ENCODE assay signal across 29 mouse cellular contexts in the genomic region with DNA sequence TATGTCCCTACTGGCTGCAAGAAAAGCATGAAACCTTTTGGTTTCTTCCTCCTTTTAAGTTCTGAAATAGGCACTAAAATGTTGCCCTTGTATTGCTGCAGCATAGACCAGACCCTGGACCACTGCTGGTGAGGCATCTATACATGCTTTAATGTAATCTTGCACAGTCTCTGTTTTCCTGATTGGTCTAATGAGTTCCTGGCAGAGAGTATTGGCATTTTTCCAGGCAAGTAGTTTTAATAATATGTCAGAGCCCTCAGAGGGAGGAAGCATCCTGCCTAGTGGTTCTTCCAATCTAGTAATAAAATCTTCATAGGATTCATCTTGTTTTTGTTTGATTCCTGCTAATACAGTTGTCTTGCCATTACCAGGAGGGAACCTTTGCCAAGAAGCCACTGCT. TPM values are rescaled to one million over a fixed set of nuclear protein-coding genes. Genes with fewer than 3 reads are reported as not detected.
DNase-seq lines count a peak whose midpoint lies in the region; ATAC-seq and TF ChIP-seq lines count a peak whose summit lies in the region.
"Had no signal": no experiment of that assay in that cellular context is flagged by ENCODE, and none has a peak within 500 bp of the region (broad histone marks: within the 10 kb centered on the region; RNA-seq: fewer than 3 reads in every experiment).

No protein-coding gene starts in this region.

- no peak overlapping the region for H3K27ac ChIP-seq in embryonic facial prominence, embryonic 14.5 days (replicated peaks; ENCODE audit: low read depth, low read length)
- H3K27ac ChIP-seq in embryonic facial prominence, embryonic 10.5 days (replicated peaks): no peak overlapping the region
- no peak overlapping the region for H3K27ac ChIP-seq in forebrain, embryonic 16.5 days (ENCODE audit: low read length)
- H3K27ac ChIP-seq in forebrain, postnatal 0 days (ENCODE audit: low read depth, low read length): no peak overlapping the region
- H3K27ac ChIP-seq in limb, embryonic 14.5 days (replicated peaks; ENCODE audit: low read depth, low read length): no peak overlapping the region
- no peak overlapping the region for H3K27ac ChIP-seq in limb, embryonic 10.5 days
- no peak overlapping the region for H3K27ac ChIP-seq in midbrain, embryonic 14.5 days (replicated peaks; ENCODE audit: low read depth, low read length)
- no peak overlapping the region for H3K27ac ChIP-seq in midbrain, embryonic 15.5 days
- H3K27ac ChIP-seq: embryonic facial prominence, embryonic 12.5 days; heart, embryonic 10.5 days; hindbrain, embryonic 15.5 days had no signal

- H3K27me3 ChIP-seq in embryonic facial prominence, embryonic 14.5 days (replicated peaks; ENCODE audit: control insufficient read depth, insufficient read depth, low read length): no peaks in the 10 kb centered on the region
- H3K27me3 ChIP-seq in embryonic facial prominence, embryonic 10.5 days (replicated peaks; ENCODE audit: low read depth, poor library complexity, severe bottlenecking): no peaks in the 10 kb centered on the region
- H3K27me3 ChIP-seq in forebrain, embryonic 16.5 days (replicated peaks; ENCODE audit: control insufficient read depth, insufficient read depth, low read length): no peaks in the 10 kb centered on the region
- no peaks in the 10 kb centered on the region for H3K27me3 ChIP-seq in forebrain, postnatal 0 days (ENCODE audit: insufficient read depth, low read length)
- H3K27me3 ChIP-seq in limb, embryonic 14.5 days (ENCODE audit: control insufficient read depth, insufficient read depth, low read length): no peaks in the 10 kb centered on the region
- H3K27me3 ChIP-seq in limb, embryonic 10.5 days (ENCODE audit: low read depth, poor library complexity, severe bottlenecking): no peaks in the 10 kb centered on the region
- H3K27me3 ChIP-seq in midbrain, embryonic 14.5 days (ENCODE audit: control insufficient read depth, insufficient read depth, low read length): no peaks in the 10 kb centered on the region
- H3K27me3 ChIP-seq in midbrain, embryonic 15.5 days (replicated peaks): no peaks in the 10 kb centered on the region
- H3K27me3 ChIP-seq: embryonic facial prominence, embryonic 12.5 days; hindbrain, embryonic 15.5 days had no signal

- no peak for TF ChIP-seq CTCF in forebrain, postnatal 0 days (IDR thresholded peaks at IDR 0.05; ENCODE audit: low read depth)

- no peaks in the 10 kb centered on the region for H3K4me1 ChIP-seq in embryonic facial prominence, embryonic 14.5 days (ENCODE audit: control insufficient read depth, insufficient read depth, low read length)
- no peaks in the 10 kb centered on the region for H3K4me1 ChIP-seq in embryonic facial prominence, embryonic 10.5 days
- no peaks in the 10 kb centered on the region for H3K4me1 ChIP-seq in forebrain, embryonic 16.5 days (replicated peaks; ENCODE audit: control insufficient read depth, insufficient read depth, low read length)
- H3K4me1 ChIP-seq in forebrain, postnatal 0 days (ENCODE audit: insufficient read depth): no peaks in the 10 kb centered on the region
- no peaks in the 10 kb centered on the region for H3K4me1 ChIP-seq in limb, embryonic 14.5 days (ENCODE audit: control insufficient read depth, insufficient read depth, low read length)
- H3K4me1 ChIP-seq in limb, embryonic 10.5 days: no peaks in the 10 kb centered on the region
- H3K4me1 ChIP-seq in midbrain, embryonic 14.5 days (ENCODE audit: control insufficient read depth, insufficient read depth, low read length): no peaks in the 10 kb centered on the region
- H3K4me1 ChIP-seq in midbrain, embryonic 15.5 days: no peaks in the 10 kb centered on the region
- H3K4me1 ChIP-seq: embryonic facial prominence, embryonic 12.5 days; heart, embryonic 10.5 days; hindbrain, embryonic 15.5 days had no signal

- no peak overlapping the region for H3K4me2 ChIP-seq in embryonic facial prominence, embryonic 14.5 days (ENCODE audit: low read depth, low read length)
- H3K4me2 ChIP-seq in forebrain, embryonic 16.5 days (ENCODE audit: low read length): no peak overlapping the region
- H3K4me2 ChIP-seq in forebrain, postnatal 0 days (ENCODE audit: low read depth): no peak overlapping the region
- no peak overlapping the region for H3K4me2 ChIP-seq in limb, embryonic 14.5 days (replicated peaks; ENCODE audit: low read depth, low read length, severe bottlenecking)
- no peak overlapping the region for H3K4me2 ChIP-seq in midbrain, embryonic 14.5 days (ENCODE audit: low read length)
- no peak overlapping the region for H3K4me2 ChIP-seq in midbrain, embryonic 15.5 days
- H3K4me2 ChIP-seq: embryonic facial prominence, embryonic 12.5 days; hindbrain, embryonic 15.5 days had no signal

- TF ChIP-seq POLR2A in limb, embryonic 14.5 days (IDR thresholded peaks at IDR 0.05; ENCODE audit: borderline replicate concordance, extremely low read depth, insufficient read depth, insufficient read length): no peak

- H3K9me3 ChIP-seq in embryonic facial prominence, embryonic 14.5 days (ENCODE audit: control insufficient read depth, low read length): no peaks in the 10 kb centered on the region
- H3K9me3 ChIP-seq in embryonic facial prominence, embryonic 10.5 days: no peaks in the 10 kb centered on the region
- no peaks in the 10 kb centered on the region for H3K9me3 ChIP-seq in forebrain, embryonic 16.5 days (ENCODE audit: control insufficient read depth, low read length)
- no peaks in the 10 kb centered on the region for H3K9me3 ChIP-seq in forebrain, postnatal 0 days (ENCODE audit: low read length)
- H3K9me3 ChIP-seq in limb, embryonic 14.5 days (ENCODE audit: control insufficient read depth, low read length): no peaks in the 10 kb centered on the region
- H3K9me3 ChIP-seq in limb, embryonic 10.5 days (replicated peaks): no peaks in the 10 kb centered on the region
- no peaks in the 10 kb centered on the region for H3K9me3 ChIP-seq in midbrain, embryonic 14.5 days (ENCODE audit: control insufficient read depth, low read length)
- H3K9me3 ChIP-seq in midbrain, embryonic 15.5 days: no peaks in the 10 kb centered on the region
- H3K9me3 ChIP-seq: embryonic facial prominence, embryonic 12.5 days; G1E; heart, embryonic 10.5 days; hindbrain, embryonic 15.5 days had no signal

- no peak overlapping the region for H3K4me3 ChIP-seq in embryonic facial prominence, embryonic 14.5 days (ENCODE audit: low read depth, low read length)
- H3K4me3 ChIP-seq in embryonic facial prominence, embryonic 10.5 days: no peak overlapping the region
- no peak overlapping the region for H3K4me3 ChIP-seq in forebrain, embryonic 16.5 days (replicated peaks; ENCODE audit: low read length)
- H3K4me3 ChIP-seq in forebrain, postnatal 0 days (ENCODE audit: low read depth, low read length): no peak overlapping the region
- no peak overlapping the region for H3K4me3 ChIP-seq in limb, embryonic 14.5 days (replicated peaks; ENCODE audit: low read length)
- no peak overlapping the region for H3K4me3 ChIP-seq in limb, embryonic 10.5 days
- H3K4me3 ChIP-seq in midbrain, embryonic 14.5 days (replicated peaks; ENCODE audit: low read depth, low read length): no peak overlapping the region
- H3K4me3 ChIP-seq in midbrain, embryonic 15.5 days: no peak overlapping the region
- H3K4me3 ChIP-seq: embryonic facial prominence, embryonic 12.5 days; heart, embryonic 10.5 days; hindbrain, embryonic 15.5 days had no signal

- DNase-seq in embryonic facial prominence, embryonic 14.5 days (ENCODE audit: low spot score): peak; percentile 56
- DNase-seq in embryonic facial prominence, embryonic 10.5 days (ENCODE audit: low spot score): no peak
- DNase-seq in forebrain, postnatal 0 days: no peak
- peak; percentile 8 for DNase-seq in limb, embryonic 14.5 days (ENCODE audit: low spot score)
- no peak for DNase-seq in limb, embryonic 10.5 days (ENCODE audit: low spot score)
- peak; percentile 2 for DNase-seq in midbrain, embryonic 14.5 days
- DNase-seq: adrenal gland, adult 8-10 months; adrenal gland, postnatal 36 days; B cell, adult 2 months; cerebellum, adult 11 months; cerebellum, adult 8-10 months; cerebellum, postnatal 14 days; embryo, embryonic 11 days; gastrocnemius, postnatal 10 days; heart, adult 18-20 months; heart, postnatal 10 days; heart, postnatal 4 days had no signal

- H3K36me3 ChIP-seq in embryonic facial prominence, embryonic 14.5 days (ENCODE audit: control insufficient read depth, insufficient read depth, low read length): no peaks in the 10 kb centered on the region
- no peaks in the 10 kb centered on the region for H3K36me3 ChIP-seq in embryonic facial prominence, embryonic 10.5 days (replicated peaks)
- no peaks in the 10 kb centered on the region for H3K36me3 ChIP-seq in forebrain, embryonic 16.5 days (ENCODE audit: control insufficient read depth, insufficient read depth)
- H3K36me3 ChIP-seq in forebrain, postnatal 0 days (ENCODE audit: insufficient read depth): no peaks in the 10 kb centered on the region
- H3K36me3 ChIP-seq in limb, embryonic 14.5 days (ENCODE audit: control insufficient read depth, insufficient read depth, low read length): no peaks in the 10 kb centered on the region
- no peaks in the 10 kb centered on the region for H3K36me3 ChIP-seq in limb, embryonic 10.5 days
- no peaks in the 10 kb centered on the region for H3K36me3 ChIP-seq in midbrain, embryonic 14.5 days (ENCODE audit: control insufficient read depth, insufficient read depth, low read length)
- no peaks in the 10 kb centered on the region for H3K36me3 ChIP-seq in midbrain, embryonic 15.5 days (replicated peaks)
- H3K36me3 ChIP-seq: embryonic facial prominence, embryonic 12.5 days; G1E; heart, embryonic 10.5 days; hindbrain, embryonic 15.5 days had no signal

- no peak for ATAC-seq in embryonic facial prominence, embryonic 14.5 days (ENCODE audit: low read depth)
- peak; percentile 62; the same call in 1 of the 2 replicates for ATAC-seq in forebrain, embryonic 16.5 days
- ATAC-seq in forebrain, postnatal 0 days: no peak
- no peak for ATAC-seq in limb, embryonic 14.5 days (ENCODE audit: low FRiP score, low read depth)
- no peak for ATAC-seq in midbrain, embryonic 14.5 days (ENCODE audit: low FRiP score, low TSS enrichment)
- no peak for ATAC-seq in midbrain, embryonic 15.5 days (replicated peaks)
- ATAC-seq: CD4-positive, CD25-positive, alpha-beta regulatory T cell, adult 4 months; inflammation-experienced regulatory T-cells, adult 6 months had no signal

- no peak overlapping the region for H3K9ac ChIP-seq in embryonic facial prominence, embryonic 14.5 days (ENCODE audit: low read depth, low read length)
- H3K9ac ChIP-seq in forebrain, embryonic 16.5 days (replicated peaks; ENCODE audit: low read depth, low read length): no peak overlapping the region
- no peak overlapping the region for H3K9ac ChIP-seq in forebrain, postnatal 0 days
- H3K9ac ChIP-seq in limb, embryonic 14.5 days (ENCODE audit: low read depth, low read length, severe bottlenecking): no peak overlapping the region
- no peak overlapping the region for H3K9ac ChIP-seq in midbrain, embryonic 14.5 days (replicated peaks; ENCODE audit: low read length)
- no peak overlapping the region for H3K9ac ChIP-seq in midbrain, embryonic 15.5 days
- H3K9ac ChIP-seq: embryonic facial prominence, embryonic 12.5 days; hindbrain, embryonic 15.5 days had no signal

RNA-seq across cellular contexts. Expression of a gene that starts 15.8 kb away (rescaled TPM):
- polyA plus RNA-seq in embryonic facial prominence, embryonic 14.5 days (2014; fragmentation: Nextera tagmentation; extraction: Ambion mirVana): not detected in 2 replicates
- not detected in 2 replicates for polyA plus RNA-seq in embryonic facial prominence, embryonic 10.5 days (2016; fragmentation: Nextera tagmentation; extraction: Ambion mirVana)
- polyA plus RNA-seq in forebrain, embryonic 16.5 days (2015; fragmentation: Nextera tagmentation; extraction: Ambion mirVana): not detected in 2 replicates
- not detected in 2 replicates for total RNA-seq in forebrain, postnatal 0 days (2014; rRNA removed)
- polyA plus RNA-seq in forebrain, postnatal 0 days (2015; fragmentation: Nextera tagmentation; extraction: Ambion mirVana): not detected in 2 replicates
- 0.03 TPM in 1 of 2 replicates, not detected in the other for polyA plus RNA-seq in limb, embryonic 14.5 days (2012; rRNA removed)
- not detected in 2 replicates for polyA plus RNA-seq in limb, embryonic 14.5 days (2014; fragmentation: Nextera tagmentation; extraction: Ambion mirVana)
- polyA plus RNA-seq in limb, embryonic 10.5 days (2016; fragmentation: Nextera tagmentation; extraction: Ambion mirVana): not detected in 2 replicates
- polyA plus RNA-seq in midbrain, embryonic 14.5 days (2014; fragmentation: Nextera tagmentation; extraction: Ambion mirVana): not detected in 2 replicates
- polyA plus RNA-seq in midbrain, embryonic 15.5 days (2015; fragmentation: Nextera tagmentation; extraction: Ambion mirVana): not detected in 2 replicates
- total RNA-seq: adrenal gland, postnatal 36 days; common myeloid progenitor, adult 5-6 weeks; gastrocnemius, postnatal 4 days; heart, adult 18-20 months; heart, postnatal 10 days; heart, postnatal 4 days had no signal
- polyA plus RNA-seq: embryonic facial prominence, embryonic 12.5 days; G1E; heart, embryonic 10.5 days; heart, embryonic 14.5 days; hindbrain, embryonic 15.5 days; inflammation-experienced regulatory T-cells, adult 6 months had no signal

RNA-seq across cellular contexts. Expression of a gene that starts 54.9 kb away (rescaled TPM):
- polyA plus RNA-seq in embryonic facial prominence, embryonic 14.5 days (2014; fragmentation: Nextera tagmentation; extraction: Ambion mirVana): not detected in 2 replicates
- not detected in 2 replicates for polyA plus RNA-seq in embryonic facial prominence, embryonic 10.5 days (2016; fragmentation: Nextera tagmentation; extraction: Ambion mirVana)
- not detected in 2 replicates for polyA plus RNA-seq in forebrain, embryonic 16.5 days (2015; fragmentation: Nextera tagmentation; extraction: Ambion mirVana)
- total RNA-seq in forebrain, postnatal 0 days (2014; rRNA removed): not detected in 2 replicates
- not detected in 2 replicates for polyA plus RNA-seq in forebrain, postnatal 0 days (2015; fragmentation: Nextera tagmentation; extraction: Ambion mirVana)
- polyA plus RNA-seq in limb, embryonic 14.5 days (2012; rRNA removed): not detected in 2 replicates
- not detected in 2 replicates for polyA plus RNA-seq in limb, embryonic 14.5 days (2014; fragmentation: Nextera tagmentation; extraction: Ambion mirVana)
- not detected in 2 replicates for polyA plus RNA-seq in limb, embryonic 10.5 days (2016; fragmentation: Nextera tagmentation; extraction: Ambion mirVana)
- not detected in 2 replicates for polyA plus RNA-seq in midbrain, embryonic 14.5 days (2014; fragmentation: Nextera tagmentation; extraction: Ambion mirVana)
- not detected in 2 replicates for polyA plus RNA-seq in midbrain, embryonic 15.5 days (2015; fragmentation: Nextera tagmentation; extraction: Ambion mirVana)
- total RNA-seq: adrenal gland, adult 8-10 months; adrenal gland, postnatal 36 days; common myeloid progenitor, adult 5-6 weeks; G1E; gastrocnemius, postnatal 10 days; gastrocnemius, postnatal 4 days; heart, adult 18-20 months; heart, postnatal 10 days; heart, postnatal 4 days had no signal
- polyA plus RNA-seq: CD4-positive, CD25-positive, alpha-beta regulatory T cell, adult 4 months; embryonic facial prominence, embryonic 12.5 days; frontal cortex, adult 2 months; G1E; heart, embryonic 10.5 days; heart, embryonic 14.5 days; hindbrain, embryonic 15.5 days; inflammation-experienced regulatory T-cells, adult 6 months had no signal

RNA-seq across cellular contexts. Expression of a gene that starts 58.1 kb away (rescaled TPM):
- not detected in 2 replicates for polyA plus RNA-seq in embryonic facial prominence, embryonic 14.5 days (2014; fragmentation: Nextera tagmentation; extraction: Ambion mirVana)
- not detected in 2 replicates for polyA plus RNA-seq in embryonic facial prominence, embryonic 10.5 days (2016; fragmentation: Nextera tagmentation; extraction: Ambion mirVana)
- not detected in 2 replicates for polyA plus RNA-seq in forebrain, embryonic 16.5 days (2015; fragmentation: Nextera tagmentation; extraction: Ambion mirVana)
- total RNA-seq in forebrain, postnatal 0 days (2014; rRNA removed): not detected in 2 replicates
- not detected in 2 replicates for polyA plus RNA-seq in forebrain, postnatal 0 days (2015; fragmentation: Nextera tagmentation; extraction: Ambion mirVana)
- not detected in 2 replicates for polyA plus RNA-seq in limb, embryonic 14.5 days (2012; rRNA removed)
- polyA plus RNA-seq in limb, embryonic 14.5 days (2014; fragmentation: Nextera tagmentation; extraction: Ambion mirVana): not detected in 2 replicates
- not detected in 2 replicates for polyA plus RNA-seq in limb, embryonic 10.5 days (2016; fragmentation: Nextera tagmentation; extraction: Ambion mirVana)
- not detected in 2 replicates for polyA plus RNA-seq in midbrain, embryonic 14.5 days (2014; fragmentation: Nextera tagmentation; extraction: Ambion mirVana)
- not detected in 2 replicates for polyA plus RNA-seq in midbrain, embryonic 15.5 days (2015; fragmentation: Nextera tagmentation; extraction: Ambion mirVana)
- total RNA-seq: adrenal gland, adult 8-10 months; adrenal gland, postnatal 36 days; common myeloid progenitor, adult 5-6 weeks; G1E; gastrocnemius, postnatal 10 days; gastrocnemius, postnatal 4 days; heart, adult 18-20 months; heart, postnatal 10 days; heart, postnatal 4 days had no signal
- polyA plus RNA-seq: CD4-positive, CD25-positive, alpha-beta regulatory T cell, adult 4 months; embryonic facial prominence, embryonic 12.5 days; frontal cortex, adult 2 months; G1E; heart, embryonic 10.5 days; heart, embryonic 14.5 days; hindbrain, embryonic 15.5 days; inflammation-experienced regulatory T-cells, adult 6 months had no signal

Comparison
In these comparisons a context has a peak if more than half of its experiments do, and no peak if none do; other contexts are left out.
1. DNase-seq: peak in embryonic facial prominence, embryonic 14.5 days (single experiment), limb, embryonic 14.5 days (single experiment) and midbrain, embryonic 14.5 days (single experiment); none in embryonic facial prominence, embryonic 10.5 days (single experiment), forebrain, postnatal 0 days (single experiment) and limb, embryonic 10.5 days (single experiment).